Mouse (Mus musculus) T-cell, adult 2 months (primary cell): ENCODE results near the gene Luc7l3.
A peak's percentile ranks its signal among the peaks of the same experiment; 100 is the strongest.

Experiments used
- DNase-seq: peaks from one replicate; pipeline ENCODE4 v3.0.0; 2022; ENCODE audit warnings: low spot score

Luc7l3 gene

DNA sequence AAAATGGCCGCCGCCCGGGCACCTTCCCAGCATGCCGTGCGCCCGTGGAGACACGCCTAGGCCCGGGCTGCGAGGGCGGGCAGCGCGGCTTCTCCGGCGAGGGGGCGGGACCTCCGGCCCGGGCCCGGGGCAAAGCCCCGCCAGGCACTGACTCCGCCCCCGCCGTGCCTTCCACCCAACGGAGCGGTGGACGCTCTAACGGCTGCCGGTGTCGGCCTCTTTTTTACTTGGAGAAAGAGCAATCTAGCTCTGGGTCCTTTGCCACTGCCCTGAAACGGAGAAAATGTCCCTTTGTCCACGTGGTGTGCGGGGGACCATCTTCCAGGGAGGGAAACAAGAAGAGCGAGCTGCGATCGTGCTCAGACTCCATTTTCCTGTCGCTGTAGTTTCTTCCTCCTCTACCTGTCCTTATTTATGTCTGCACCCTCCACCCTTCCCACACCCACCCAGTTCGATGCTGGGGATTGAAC is at the start of gene Luc7l3:
Gene Luc7l3 (minus strand): TSS at position 58 of the 470 bp plus-strand sequence.
- peak; percentile 92 for DNase-seq

DNA sequence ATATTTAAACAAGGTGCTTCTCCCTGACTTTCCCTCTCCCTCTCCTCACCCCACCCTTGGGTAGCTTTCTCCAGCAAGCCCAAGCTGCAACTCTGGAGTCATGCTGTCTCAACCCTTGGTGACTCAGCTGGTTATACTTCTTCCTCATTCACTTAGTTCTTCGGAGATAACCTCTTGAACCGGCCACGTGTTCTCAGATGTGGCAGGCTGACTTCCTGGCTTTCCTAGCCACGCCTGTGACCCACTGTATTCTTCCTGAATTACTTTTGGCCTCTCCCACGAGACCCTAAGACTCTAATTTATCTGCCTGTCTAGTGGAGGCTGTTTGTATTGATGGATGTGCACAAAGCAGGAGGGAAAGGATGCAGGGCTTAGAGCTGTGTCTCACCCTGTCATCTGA is 49.0 kb upstream of the Luc7l3 start:
- no peak for DNase-seq

DNA sequence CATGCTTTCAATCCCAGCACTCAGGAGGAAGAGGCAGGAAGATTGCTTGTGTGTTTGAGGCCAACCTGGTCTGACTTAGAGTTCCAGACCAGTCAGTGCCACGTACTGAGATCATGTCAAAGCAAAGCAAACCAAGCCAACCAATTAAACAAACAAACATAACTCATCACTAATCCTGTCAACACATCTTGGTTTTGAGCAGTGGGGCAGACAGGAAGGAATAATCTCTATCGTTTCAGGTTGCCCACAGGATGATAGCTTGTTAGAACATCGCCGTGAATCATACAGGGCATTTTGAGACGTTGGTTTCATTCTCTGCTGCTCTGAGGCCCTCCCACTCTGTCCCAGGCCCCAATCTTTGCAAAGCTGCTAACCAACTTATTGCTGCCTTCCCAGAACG is 48.2 kb upstream of the Luc7l3 start:
- DNase-seq: no peak

DNA sequence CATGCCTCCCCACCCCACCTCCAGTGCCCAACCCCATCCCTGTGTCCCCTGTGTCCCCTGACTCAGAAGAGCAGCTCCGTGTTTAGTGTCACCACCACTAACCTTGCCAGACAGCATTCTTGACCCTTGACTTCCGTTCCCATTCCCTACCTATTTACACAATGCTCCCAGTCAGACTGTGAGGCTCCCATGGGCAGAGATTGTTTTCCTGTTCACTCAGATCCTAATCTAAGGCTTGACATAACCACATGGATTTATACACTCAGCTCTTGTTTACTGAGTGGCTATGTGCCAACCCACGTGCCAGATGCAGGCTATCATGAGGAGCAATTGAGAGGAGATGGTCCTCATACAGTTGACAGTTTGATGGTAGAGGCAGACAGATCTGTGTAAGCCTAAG is 43.6 kb upstream of the Luc7l3 start:
- no peak for DNase-seq

- no peak for DNase-seq
These were observed 41.9 kb upstream of the Luc7l3 start for GRCm38 (mm10) chr11:94363690-94364089.

DNA sequence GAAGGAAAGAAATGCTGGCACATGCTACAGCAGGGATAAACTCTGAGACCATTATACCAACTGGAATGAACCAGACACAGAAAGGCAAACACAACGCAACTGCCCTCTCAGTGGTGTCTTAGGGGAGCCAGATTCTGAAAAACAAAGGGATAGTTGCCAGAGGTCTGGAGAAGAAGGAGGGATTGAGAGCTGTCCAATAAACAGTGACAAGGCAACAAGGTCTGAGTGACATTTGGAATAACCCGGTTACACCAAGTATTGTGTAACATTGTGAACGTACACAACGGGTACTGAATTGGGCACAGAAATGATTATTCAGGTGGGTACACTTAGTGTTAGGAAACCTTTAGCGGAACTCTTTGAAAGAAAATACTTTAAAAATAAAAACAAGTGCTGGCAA is 40.3 kb upstream of the Luc7l3 start:
- DNase-seq: no peak

- DNase-seq: no peak
These were observed 39.5 kb upstream of the Luc7l3 start for GRCm38 (mm10) chr11:94361166-94361870.

- no peak for DNase-seq
These were observed 37.4 kb upstream of the Luc7l3 start for GRCm38 (mm10) chr11:94359168-94359567.

- no peak for DNase-seq
These were observed 33.9 kb upstream of the Luc7l3 start for GRCm38 (mm10) chr11:94355521-94356217.

GRCm38 (mm10) chr11:94351094-94351493 is 29.3 kb upstream of the Luc7l3 start:
- DNase-seq: no peak

DNA sequence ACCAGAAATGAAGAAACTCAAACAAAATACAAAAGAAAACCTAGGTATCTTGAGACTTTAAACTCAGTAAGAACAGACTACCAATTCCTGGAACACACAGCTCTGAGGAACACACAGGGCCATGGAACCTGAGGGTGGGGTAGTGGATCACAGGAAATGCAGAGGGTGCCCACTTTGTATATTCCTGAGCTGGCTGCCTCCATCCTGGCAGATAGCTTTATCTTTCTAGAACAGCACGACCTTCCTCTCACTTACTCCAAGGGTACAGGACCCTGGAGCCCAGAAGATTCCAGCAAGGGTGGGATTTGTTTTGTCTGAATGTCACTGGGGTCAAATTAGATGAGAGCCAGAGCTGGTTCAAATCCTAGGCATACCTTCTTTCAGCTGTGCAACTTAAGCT is 28.5 kb upstream of the Luc7l3 start:
- no peak for DNase-seq

DNA sequence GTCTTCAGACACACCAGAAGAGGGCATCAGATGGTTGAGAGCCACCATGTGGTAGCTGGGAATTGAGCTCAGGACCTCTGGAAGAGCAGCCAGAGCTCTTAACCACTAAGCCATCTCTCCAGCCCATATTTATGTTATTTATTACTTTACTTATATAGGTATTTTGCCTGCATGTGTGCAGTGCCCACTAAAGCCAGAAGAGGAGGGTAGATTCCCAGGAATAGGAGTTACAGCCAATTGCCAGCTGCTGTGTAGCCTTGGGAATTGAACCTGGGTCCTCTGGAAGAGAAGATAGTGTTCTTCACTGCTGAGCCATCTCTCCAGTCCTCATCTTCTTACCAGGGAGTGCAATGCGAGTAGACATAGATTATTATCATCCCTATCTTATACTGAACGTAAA is 28.1 kb upstream of the Luc7l3 start:
- no peak for DNase-seq

DNA sequence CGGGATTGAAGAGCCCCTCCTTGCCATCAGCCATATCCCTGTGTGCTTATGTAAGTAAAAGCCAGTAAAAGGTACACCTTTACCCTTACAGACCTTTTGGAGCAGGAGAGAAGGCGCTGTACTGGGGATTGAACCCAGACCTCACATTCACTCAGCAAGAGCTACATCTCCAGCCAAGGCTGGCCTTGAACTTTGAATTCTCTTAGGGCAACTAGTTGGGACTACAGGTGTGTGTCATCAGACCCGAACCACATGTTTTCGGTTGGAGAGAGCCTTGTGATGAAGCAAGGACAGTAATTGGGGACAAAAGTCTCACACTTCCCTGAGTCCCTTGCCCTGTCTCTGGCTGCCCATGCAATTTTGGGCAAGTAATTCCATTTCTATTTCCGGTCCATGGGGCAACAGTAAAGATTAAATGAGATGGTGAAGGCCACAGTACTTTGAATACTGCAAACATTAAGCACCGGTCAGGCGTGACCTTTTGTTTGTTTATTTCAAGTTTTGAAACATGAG is 25.3 kb upstream of the Luc7l3 start:
- no peak for DNase-seq

DNA sequence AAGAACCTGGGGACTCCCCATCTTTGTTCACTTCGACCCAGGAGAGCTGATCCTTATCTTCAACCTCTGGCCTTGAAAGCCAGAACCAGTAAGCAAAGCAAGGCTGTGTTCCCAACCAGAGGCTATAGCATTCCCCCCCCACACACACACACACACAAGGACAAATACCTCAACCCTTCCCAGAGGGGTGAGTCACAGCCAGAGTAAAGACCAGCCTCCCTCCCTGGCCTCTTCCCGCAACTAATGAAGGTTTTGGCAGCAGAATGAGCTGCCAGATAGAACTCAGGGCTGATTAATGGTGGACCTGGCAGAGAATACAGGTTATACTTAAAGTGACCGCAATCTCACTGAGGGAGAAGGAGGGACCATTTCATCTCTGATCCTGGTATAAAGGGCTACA is 24.8 kb upstream of the Luc7l3 start:
- no peak for DNase-seq

- DNase-seq: no peak
These were observed 24.1 kb upstream of the Luc7l3 start for GRCm38 (mm10) chr11:94345926-94346325.

- DNase-seq: no peak
These were observed 22.7 kb upstream of the Luc7l3 start for GRCm38 (mm10) chr11:94344470-94344869.

GRCm38 (mm10) chr11:94343955-94344358 is 22.2 kb upstream of the Luc7l3 start:
- DNase-seq: no peak

- no peak for DNase-seq
These were observed 20.5 kb upstream of the Luc7l3 start for GRCm38 (mm10) chr11:94342114-94342905.

DNA sequence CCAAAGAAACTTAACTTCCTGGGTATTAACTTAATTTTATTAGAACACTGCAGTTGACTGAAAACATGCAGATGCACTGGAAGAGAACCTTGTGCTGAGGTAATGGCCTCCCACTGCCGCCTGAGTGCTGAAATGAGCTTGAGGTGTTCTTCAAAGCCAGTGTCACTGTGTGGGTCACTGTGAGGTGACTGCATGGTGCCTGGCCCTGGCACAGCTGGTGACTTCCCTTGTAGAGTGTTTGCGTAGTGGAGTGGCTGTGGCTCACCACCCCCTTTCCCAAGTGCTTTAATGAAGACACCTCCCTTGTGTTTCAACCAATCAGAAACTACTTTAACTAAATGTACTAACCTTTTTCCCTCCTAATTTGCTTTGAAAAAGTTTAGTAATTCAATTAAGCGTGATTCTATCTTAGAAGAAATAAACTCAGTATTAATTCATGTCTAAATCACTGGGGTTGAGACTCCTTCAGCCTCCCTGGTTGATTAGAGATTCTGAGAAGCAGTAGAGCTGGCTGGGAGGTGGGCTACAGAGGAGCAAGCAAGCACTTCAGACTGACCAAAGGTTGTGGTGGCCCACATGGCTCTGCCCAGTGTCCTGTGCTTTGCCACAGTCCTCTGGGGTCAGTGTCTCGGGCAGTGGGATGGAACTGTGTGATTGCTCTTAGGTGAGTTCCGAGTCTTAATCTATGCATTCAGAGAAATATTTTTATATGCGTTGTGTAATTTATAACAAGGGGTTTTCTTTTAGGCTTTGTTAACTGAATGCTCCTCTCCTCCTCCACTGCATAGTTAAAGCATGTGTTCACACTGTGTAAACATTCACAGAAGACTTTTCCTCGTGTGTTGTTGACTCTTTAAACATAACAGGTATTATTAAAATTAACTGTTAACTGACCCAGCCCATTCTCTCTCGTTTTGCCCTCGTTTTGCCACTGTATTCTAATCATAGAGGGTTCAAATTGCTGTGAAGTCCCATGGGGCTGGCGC is 19.5 kb upstream of the Luc7l3 start:
- no peak for DNase-seq

DNA sequence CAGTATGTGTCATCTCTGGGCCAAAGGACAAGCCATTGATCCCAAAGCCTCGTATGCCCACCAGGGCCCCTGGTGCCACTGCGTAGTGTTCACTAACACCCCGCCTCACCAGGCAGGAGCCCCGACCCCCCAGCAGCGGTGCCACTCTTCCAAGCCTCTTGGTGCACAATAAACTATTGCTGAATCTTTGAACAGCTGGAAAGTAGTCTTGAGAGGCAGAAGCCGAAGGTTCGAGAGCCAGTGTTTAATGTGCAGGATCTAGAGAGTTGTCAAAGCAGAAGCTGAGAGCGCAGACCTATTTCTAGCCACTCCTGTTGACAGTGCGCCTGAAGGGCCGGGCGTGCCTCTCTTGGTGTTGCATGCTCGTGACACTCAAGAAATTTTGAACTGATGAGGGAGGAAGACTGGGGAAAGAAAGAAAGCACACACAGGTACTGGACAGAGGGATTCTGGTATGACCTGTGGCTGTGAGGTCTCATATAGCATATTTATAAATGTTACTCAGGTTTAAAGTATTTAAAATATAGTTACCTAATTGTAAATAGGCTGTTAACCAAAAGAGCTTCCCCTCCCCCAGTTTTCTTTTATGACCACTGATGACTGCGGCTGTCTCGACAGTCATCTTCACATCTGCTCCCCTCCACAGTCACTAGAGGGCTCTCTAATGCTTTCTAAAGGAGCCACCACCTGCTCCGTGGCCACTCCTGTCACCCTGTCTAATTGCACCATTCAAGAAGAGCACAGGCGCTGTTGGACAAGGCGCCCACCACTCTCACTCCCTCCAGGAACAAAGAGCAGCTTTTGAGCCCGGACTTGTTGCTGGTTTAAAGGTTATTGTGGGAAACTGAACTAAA is 18.2 kb upstream of the Luc7l3 start:
- peak; percentile 67 for DNase-seq
